Mouse (Mus musculus) erythroblast, embryonic 14.5 days (primary cell): ENCODE data around the gene Naa10.

Source experiments
- GATA1 ChIP-seq: IDR thresholded peaks from 2 replicates; pipeline ENCODE4 v1.6.1; 2012; ENCODE audit warnings: low read length, inconsistent platforms, mixed read lengths
- TAL1 ChIP-seq: IDR thresholded peaks from 3 replicates; pipeline ENCODE4 v1.6.1; 2012; ENCODE audit warnings: low read length, inconsistent platforms, mixed read lengths

GRCm38 (mm10) chrX:73881463-73881862 lies 40.3 kb downstream of the Naa10 start:
- TF ChIP-seq TAL1 (no peak), GATA1 (no peak)
